Mouse (Mus musculus) c-Kit-positive CD71-positive TER-119-positive erythroid progenitor cells, embryonic 14.5 days (primary cell): ENCODE results near the gene Pdzd3.
"Not testable (repeated sequence)": the region's sequence is repeated elsewhere in the genome, so short reads cannot be mapped to it uniquely, and the experiment has no call there.

Experiments
- DNase-seq: peaks from one replicate; pipeline ENCODE4 v3.0.0-alpha.2; 2013; ENCODE audit warnings: low spot score

The Pdzd3 gene

GRCm38 (mm10) chr9:44251314-44251713, at the start of gene Pdzd3:
TSS of gene Pdzd3 (minus strand) at chr9:44251471.
- DNase-seq: no peak

GRCm38 (mm10) chr9:44300001-44300400, 48.7 kb upstream of the Pdzd3 start:
- not testable (repeated sequence) for DNase-seq

GRCm38 (mm10) chr9:44292490-44292889, 41.2 kb upstream of the Pdzd3 start:
- DNase-seq: peak; percentile 57

GRCm38 (mm10) chr9:44288959-44289291, 37.7 kb upstream of the Pdzd3 start:
- DNase-seq: peak; percentile 72

- peak; percentile 85 for DNase-seq
These were observed 37.0 kb upstream of the Pdzd3 start, which contains the start of gene Abcg4 for GRCm38 (mm10) chr9:44288076-44288958. TSS of gene Abcg4 (minus strand) at chr9:44288615.

- peak; percentile 40 for DNase-seq
These were observed 36.3 kb upstream of the Pdzd3 start for GRCm38 (mm10) chr9:44287401-44288075.

- DNase-seq: peak; percentile 42
These were observed 35.7 kb upstream of the Pdzd3 start for GRCm38 (mm10) chr9:44287003-44287400.

GRCm38 (mm10) chr9:44286256-44286850, 35.1 kb upstream of the Pdzd3 start:
- DNase-seq: peak; percentile 53

- no peak for DNase-seq
These were observed 31.9 kb upstream of the Pdzd3 start for GRCm38 (mm10) chr9:44283183-44283582.

- no peak for DNase-seq
These were observed 18.7 kb upstream of the Pdzd3 start for GRCm38 (mm10) chr9:44269973-44270372.

GRCm38 (mm10) chr9:44269077-44269476, 17.8 kb upstream of the Pdzd3 start:
- DNase-seq: peak; percentile 60

GRCm38 (mm10) chr9:44268432-44268831, 17.2 kb upstream of the Pdzd3 start, which contains the start of gene Nlrx1:
TSS of gene Nlrx1 (minus strand) at chr9:44268599.
- DNase-seq: peak; percentile 64

- peak; percentile 83 for DNase-seq
These were observed 16.7 kb upstream of the Pdzd3 start for GRCm38 (mm10) chr9:44268027-44268360.

- no peak for DNase-seq
These were observed 16.2 kb upstream of the Pdzd3 start for GRCm38 (mm10) chr9:44267319-44268026.

- no peak for DNase-seq
These were observed 15.4 kb upstream of the Pdzd3 start for GRCm38 (mm10) chr9:44266478-44267226.

- no peak for DNase-seq
These were observed 10.1 kb upstream of the Pdzd3 start for GRCm38 (mm10) chr9:44261388-44261787.

- DNase-seq: no peak
These were observed 7.7 kb upstream of the Pdzd3 start for GRCm38 (mm10) chr9:44259014-44259413.

GRCm38 (mm10) chr9:44256213-44256612, 4.9 kb upstream of the Pdzd3 start:
- no peak for DNase-seq

- DNase-seq: no peak
These were observed 3.9 kb upstream of the Pdzd3 start for GRCm38 (mm10) chr9:44255136-44255521.

GRCm38 (mm10) chr9:44254508-44255135, 3.4 kb upstream of the Pdzd3 start:
- DNase-seq: no peak

- DNase-seq: no peak
These were observed 2.2 kb upstream of the Pdzd3 start for GRCm38 (mm10) chr9:44253441-44253840.
